Mouse (Mus musculus) left cerebral cortex, postnatal 10 days (tissue): ENCODE data around the gene Eif4g3. TPM values are rescaled to one million over a fixed set of nuclear protein-coding genes. Genes with fewer than 3 reads are reported as not detected.

Source experiments
- DNase-seq, 2 experiments: peaks; one replicate each; pipeline ENCODE4 v3.0.0; 2021 to 2022; ENCODE audit warnings: low spot score in 2 of 2, mixed read lengths in 1 of 2; ENCODE audit errors: extremely low spot score in 1 of 2
- intact Hi-C: fragments of 180-260 bp; cut with DNase I; formaldehyde crosslinking; loops from one replicate; pipeline ENCODE4 v1.15.1; 2025
- total RNA-seq, 2 experiments: library from RNA; stranded (reverse); gene quantifications; 2 replicates each; pipeline ENCODE4 v1.2.3; 2021

Eif4g3 gene
- total RNA-seq, 2 experiments from 2014 or later = 198 to 199 TPM

DNA sequence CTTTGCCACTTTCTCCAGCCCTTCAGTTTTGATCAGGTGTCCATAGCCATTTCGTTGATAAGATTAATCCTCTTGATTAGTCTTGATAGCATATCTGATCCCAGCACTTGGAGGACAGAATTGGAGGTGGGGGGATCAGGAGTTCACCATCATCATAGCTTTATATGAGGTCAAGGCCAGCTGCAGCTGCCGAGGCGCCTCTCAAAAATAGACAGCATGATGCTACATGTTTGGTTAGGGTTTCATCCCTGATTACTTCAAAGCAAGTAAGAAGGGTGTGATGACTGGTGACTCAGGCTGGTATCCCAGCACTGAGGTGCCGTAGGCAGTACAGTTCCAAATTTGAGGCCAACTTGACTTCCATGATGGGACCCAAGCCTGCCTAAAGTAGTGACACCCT, 176.6 kb downstream of the Eif4g3 start:
- no peak for DNase-seq
- intact Hi-C loops = no loop called here

DNA sequence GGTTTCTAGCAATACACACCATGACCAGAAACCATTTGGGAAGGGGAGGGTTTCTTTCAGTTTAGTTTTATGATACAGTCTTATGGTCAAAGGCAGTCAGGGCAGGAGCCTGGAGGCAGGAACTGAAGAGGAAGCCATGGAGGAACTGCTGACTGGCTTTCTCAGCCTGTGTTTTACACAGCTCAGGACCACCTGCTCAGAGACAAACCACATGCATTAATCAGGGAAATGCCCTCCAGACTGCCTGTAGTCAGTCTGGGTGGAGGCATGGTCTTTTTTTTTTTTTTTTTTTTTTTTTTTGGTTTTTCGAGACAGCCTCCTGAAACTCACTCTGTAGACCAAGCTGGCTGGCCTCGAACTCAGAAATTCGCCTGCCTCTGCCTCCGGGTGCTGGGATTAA, 179.9 kb downstream of the Eif4g3 start:
- no peak for DNase-seq

DNA sequence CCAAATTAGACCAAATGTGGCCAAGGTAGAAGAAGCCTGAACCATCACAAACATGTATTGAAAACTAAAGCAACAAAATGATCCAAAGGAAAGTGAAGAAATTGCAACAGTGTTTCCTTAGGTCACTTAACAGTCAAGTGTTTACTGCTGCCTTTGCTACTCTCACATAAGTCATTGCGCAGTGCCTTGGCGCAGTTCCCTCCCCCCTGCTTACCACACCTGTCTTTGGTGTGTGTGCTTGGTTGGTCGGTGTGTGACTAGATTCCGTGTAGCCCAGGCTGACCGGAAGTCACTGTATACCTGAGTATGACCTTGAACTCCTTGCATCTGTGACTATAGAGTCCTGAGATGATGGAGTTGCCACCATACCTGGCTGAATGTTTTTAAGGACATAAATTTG, 186.6 kb downstream of the Eif4g3 start:
- DNase-seq = no peak
- intact Hi-C loops = loop anchor here (10.0 kb wide), 1 partner anchor 55 kb away; no protein-coding TSS in a partner anchor

More for the DNA sequence above, 179.9 kb downstream of the Eif4g3 start:
- intact Hi-C loops = loop anchor here (10.0 kb wide), 1 partner anchor 62 kb away; no protein-coding TSS in a partner anchor

DNA sequence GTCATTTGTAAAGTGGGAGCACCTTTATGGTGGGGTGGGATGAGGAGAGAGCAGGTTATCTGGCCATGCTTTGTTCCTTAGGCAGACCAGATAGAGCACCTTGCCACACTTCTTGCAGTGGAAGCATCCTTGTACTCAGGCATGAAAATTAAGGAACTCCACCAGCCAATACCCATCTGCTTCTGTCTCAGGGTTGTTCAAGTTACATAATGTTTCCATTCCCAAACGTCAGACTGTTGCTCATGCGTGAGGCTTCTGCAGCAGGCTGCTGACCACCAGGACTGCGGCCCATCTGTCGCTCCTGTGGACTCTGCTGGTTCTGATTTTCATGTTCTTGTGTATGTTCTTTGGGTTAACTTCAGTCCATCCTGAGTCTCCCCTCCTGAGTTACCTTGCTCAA, 187.9 kb downstream of the Eif4g3 start:
- no peak for DNase-seq
- intact Hi-C loops = no loop called here

DNA sequence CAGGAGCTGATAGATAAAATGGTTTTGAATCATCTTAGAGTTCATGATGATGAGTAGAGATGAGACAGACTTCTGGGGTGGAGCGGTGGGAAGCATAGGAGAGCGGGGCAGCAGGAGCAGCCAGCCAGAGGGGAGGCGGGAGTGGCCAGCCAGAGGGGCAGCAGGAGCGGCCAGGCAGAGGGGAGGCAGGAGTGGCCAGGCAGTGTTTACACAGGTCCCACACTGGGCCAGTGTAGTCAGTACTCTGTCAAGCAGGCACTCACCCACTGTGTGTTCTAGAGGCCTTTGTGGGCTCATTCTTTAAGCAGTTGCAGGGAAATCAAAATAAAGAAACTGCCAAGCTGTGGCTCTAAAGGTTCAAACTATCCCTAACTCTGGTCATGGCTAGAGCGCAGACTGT, 191.2 kb downstream of the Eif4g3 start:
- no peak for DNase-seq

GRCm38 (mm10) chr4:138184573-138184981, 191.8 kb downstream of the Eif4g3 start:
- intact Hi-C loops = no loop called here
- no peak for DNase-seq

More for the DNA sequence above, 191.2 kb downstream of the Eif4g3 start:
- intact Hi-C loops = no loop called here

GRCm38 (mm10) chr4:138185961-138186360, 193.1 kb downstream of the Eif4g3 start:
- DNase-seq = no peak
- intact Hi-C loops = no loop called here

GRCm38 (mm10) chr4:138187995-138188394, 195.2 kb downstream of the Eif4g3 start:
- DNase-seq = no peak
- intact Hi-C loops = no loop called here

DNA sequence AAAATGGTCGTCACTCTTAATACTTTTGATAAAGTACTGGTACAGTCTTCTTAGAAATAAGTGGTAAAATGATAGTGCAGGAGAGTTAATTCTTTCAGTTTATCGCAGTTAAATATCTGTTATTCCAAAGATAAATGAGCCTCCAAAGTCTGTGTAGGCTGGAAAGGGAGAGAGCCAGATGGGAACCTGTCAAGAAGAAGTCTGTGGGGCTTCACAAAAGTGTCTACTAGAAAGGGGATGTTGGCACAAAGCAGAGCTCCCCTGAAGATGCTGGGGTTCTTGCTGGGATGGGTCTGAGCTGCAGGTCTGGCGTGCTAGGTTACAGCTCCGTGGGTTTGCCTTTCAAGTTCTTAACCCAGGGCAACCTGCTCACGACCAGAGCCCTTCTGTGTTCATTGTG, 199.7 kb downstream of the Eif4g3 start:
- no peak for DNase-seq

GRCm38 (mm10) chr4:138200769-138201168, 207.9 kb downstream of the Eif4g3 start:
- DNase-seq = no peak
- intact Hi-C loops = no loop called here

More for the DNA sequence above, 199.7 kb downstream of the Eif4g3 start:
- intact Hi-C loops = loop anchor here (5.0 to 10.0 kb wide), 2 partner anchors 45 to 228 kb away; no protein-coding TSS in a partner anchor

DNA sequence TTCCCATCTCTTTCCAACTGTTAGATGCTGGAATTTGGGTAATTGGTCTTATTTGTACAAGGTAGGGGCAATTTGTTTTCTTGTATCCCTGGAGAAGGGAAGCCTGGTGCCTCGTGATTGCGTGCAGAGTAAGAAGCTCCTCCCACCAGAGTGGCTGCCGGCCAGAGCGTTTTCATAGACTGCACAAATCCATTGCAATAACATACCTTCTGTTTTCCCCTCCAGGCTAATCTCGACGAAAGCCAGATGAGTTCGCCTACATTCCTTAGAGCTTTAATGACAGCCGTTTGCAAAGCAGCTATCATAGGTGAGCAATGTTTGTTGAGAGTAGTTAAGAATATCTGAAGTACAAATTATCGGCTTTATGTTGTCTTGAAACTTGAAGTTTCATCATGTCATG, 208.9 kb downstream of the Eif4g3 start:
- intact Hi-C loops = no loop called here
- no peak for DNase-seq

- intact Hi-C loops = no loop called here
- no peak for DNase-seq
Measured at GRCm38 (mm10) chr4:138210116-138210515, 217.3 kb downstream of the Eif4g3 start.

- no peak for DNase-seq
- intact Hi-C loops = no loop called here
Measured at GRCm38 (mm10) chr4:138213861-138214260, 221.0 kb downstream of the Eif4g3 start.

GRCm38 (mm10) chr4:138215671-138216199, 222.9 kb downstream of the Eif4g3 start:
- intact Hi-C loops = no loop called here
- DNase-seq = no peak

DNA sequence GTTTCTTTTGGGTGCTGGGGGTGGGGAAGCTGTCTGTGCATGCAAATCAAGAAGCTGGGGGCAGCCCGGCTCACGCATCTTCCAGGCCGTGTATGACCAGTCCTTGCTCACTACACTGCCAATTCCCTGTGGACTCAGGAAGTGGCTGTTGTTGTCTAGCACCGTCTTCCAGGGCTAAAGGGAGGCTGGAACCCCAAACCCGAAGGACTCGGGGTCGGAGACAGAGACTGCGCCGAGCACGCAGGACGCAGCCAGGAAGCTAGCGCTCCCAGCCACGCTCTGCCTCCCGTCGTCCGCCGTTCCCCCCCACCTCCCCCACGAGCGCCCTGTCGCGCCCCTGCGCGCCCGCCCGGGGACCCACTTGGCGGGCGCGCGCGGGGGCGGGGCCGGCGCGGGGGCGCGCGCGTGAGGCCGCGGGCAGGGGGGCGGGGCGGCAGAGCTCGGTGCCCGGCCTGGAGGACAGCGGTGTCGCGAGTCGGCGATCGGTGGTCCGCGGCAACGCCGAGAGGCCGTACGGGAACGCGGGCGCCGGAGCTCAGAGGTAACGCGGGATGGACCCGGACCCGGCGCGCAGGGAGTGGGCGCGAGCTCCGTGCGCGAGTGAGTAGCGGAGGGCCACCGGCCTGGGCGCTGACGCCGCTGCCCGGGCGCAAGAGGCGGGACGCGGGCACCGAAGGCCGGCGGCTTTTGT, 223.5 kb downstream of the Eif4g3 start, which contains the start of gene Hp1bp3:
Hp1bp3 (plus strand) TSS at position 97 of the 691 bp plus-strand sequence.
- DNase-seq = peak; percentile 40 to 87
- intact Hi-C loops = no loop called here

DNA sequence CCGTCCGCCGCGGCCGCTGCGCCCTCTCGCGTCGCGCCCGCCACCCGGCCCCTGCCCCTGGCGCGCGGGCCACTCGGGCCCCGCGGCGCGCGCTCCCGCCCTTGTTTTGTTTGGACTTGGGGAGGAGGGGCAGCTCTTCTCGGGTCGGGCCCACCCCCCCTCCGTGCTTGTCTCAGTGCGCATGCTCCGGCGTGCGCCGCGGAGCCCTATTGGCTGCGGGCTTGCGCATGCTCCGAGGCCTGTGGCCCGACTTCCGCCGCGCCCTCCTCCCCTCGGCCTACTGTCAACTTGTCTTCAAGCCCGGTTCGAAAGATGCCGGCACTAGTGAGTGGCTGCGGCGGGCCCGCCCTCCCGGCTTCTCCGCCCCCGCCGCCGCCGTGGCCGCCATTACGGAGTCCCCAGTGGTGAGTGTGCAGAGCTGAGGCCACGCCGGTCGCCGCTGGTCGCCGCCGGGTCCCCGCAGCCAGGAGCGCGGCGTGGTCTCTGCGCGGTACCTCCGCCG, 224.1 kb downstream of the Eif4g3 start:
- peak; percentile 96 to 98 for DNase-seq
- intact Hi-C loops = no loop called here

DNA sequence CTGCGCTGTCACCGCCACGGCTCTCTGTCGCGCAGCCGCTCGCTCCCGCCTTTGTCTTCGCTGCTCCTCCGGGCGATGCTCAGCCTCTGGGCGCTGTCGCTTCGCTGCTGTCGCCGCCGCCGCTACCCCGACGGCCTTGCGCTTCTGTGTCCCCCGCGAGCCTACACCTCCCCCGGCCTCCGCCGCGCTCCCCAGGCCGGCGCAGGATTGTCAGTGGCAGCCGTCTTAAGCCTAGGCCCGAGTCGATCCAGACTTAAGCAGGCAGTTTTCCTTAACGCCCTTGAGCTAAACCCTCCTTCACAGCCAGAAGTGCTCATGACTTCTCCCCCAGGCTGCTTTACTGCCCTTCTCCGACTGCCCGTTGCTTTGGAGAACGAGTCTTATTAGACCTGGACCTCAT, 224.6 kb downstream of the Eif4g3 start:
- DNase-seq = no peak
- intact Hi-C loops = no loop called here

DNA sequence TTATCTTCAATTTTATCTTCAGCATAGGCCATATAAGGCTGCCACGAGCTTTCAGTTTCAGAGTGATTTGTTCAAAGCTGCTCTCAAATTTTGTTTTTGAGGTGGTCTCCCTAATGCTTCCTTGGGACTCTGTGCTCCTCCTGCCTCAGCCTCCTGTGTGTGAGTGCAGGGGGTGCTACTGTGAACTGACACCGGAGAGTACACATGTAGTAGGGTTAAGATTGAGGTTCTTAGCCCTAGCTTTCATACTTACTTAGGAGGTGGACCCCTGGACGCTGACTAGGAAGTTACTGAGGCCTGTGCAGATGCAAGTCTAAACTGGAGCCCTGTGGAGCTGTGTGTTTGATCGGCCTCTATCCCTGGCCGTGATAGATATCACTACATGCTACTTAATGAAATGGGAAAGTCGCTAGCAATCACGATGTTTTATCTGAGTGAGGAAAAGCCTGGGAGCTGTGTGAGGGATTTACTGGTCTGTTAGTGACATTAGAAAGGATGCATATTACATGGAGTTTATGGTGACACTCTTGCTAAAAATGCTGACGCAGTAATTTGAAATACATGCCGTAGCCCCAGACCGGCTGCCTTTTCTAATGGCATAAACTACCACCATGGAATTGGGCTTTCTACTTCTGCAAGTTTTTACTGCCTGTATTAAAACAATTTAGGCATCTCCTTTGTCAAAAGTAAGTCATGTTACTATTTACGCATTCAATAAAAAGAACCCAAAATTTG, 225.3 kb downstream of the Eif4g3 start:
- no peak for DNase-seq
- intact Hi-C loops = no loop called here

- intact Hi-C loops = no loop called here
- DNase-seq = no peak
Measured at GRCm38 (mm10) chr4:138219331-138219730, 226.5 kb downstream of the Eif4g3 start.

DNA sequence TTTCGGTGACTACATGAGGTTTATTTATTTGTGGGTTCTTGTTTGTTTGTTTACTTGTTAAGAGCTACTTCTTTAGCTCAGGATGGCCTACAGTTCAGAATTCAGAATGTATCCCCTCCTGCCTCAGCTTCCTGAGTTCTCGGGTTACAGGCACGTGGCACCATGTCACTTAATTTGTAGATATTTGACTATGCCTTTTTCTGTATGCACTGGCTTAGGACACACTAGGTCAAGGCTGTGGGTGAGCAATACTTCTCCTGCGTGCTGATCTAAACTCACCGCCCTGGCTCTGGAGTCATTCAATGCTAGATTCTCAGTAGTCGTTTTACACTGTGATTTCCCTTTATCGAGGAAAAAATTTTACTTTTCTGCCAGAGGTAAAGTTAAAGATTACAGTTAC, 227.9 kb downstream of the Eif4g3 start:
- no peak for DNase-seq
- intact Hi-C loops = no loop called here
